Mouse (Mus musculus) midbrain, embryonic 14.5 days (tissue): ENCODE data around the gene Fndc3a. TPM values are rescaled to one million over a fixed set of nuclear protein-coding genes. Genes with fewer than 3 reads are reported as not detected.
A peak's percentile ranks its signal among the peaks of the same experiment; 100 is the strongest.

Source experiments
- ATAC-seq: fragments of 200-750 bp; cut with Nextera tagmentation; 2 replicates; pipeline ENCODE4 v1.8.0; 2017; ENCODE audit warnings: moderate number of reproducible peaks, moderate library complexity; ENCODE audit not compliant: low FRiP score, low TSS enrichment
- DNase-seq: peaks from one replicate; pipeline ENCODE4 v3.0.0-alpha.2; 2015
- H3K27ac ChIP-seq: fragments of 300-500 bp; sonication (generic); replicated peaks from 2 replicates; pipeline ENCODE4 v1.5.1; 2014; ENCODE audit warnings: mild to moderate bottlenecking, low read depth, low read length, moderate library complexity
- H3K27me3 ChIP-seq: fragments of 300-500 bp; sonication (generic); 2 replicates; pipeline ENCODE4 v1.6.1; 2014; ENCODE audit warnings: low read length, control low read depth, mixed read lengths; ENCODE audit not compliant: control insufficient read depth, insufficient read depth
- H3K36me3 ChIP-seq: fragments of 300-500 bp; sonication (generic); 2 replicates; pipeline ENCODE4 v1.6.1; 2014; ENCODE audit warnings: low read length, control low read depth; ENCODE audit not compliant: control insufficient read depth, insufficient read depth
- H3K4me1 ChIP-seq: fragments of 300-500 bp; sonication (generic); 2 replicates; pipeline ENCODE4 v1.6.1; 2014; ENCODE audit warnings: mild to moderate bottlenecking, antibody characterized with exemption, low read length, control low read depth; ENCODE audit not compliant: control insufficient read depth, insufficient read depth
- H3K4me2 ChIP-seq: fragments of 300-500 bp; sonication (generic); 2 replicates; pipeline ENCODE4 v1.6.1; 2014; ENCODE audit warnings: mild to moderate bottlenecking, low read length, moderate library complexity
- H3K4me3 ChIP-seq: fragments of 300-500 bp; sonication (generic); replicated peaks from 2 replicates; pipeline ENCODE4 v1.5.1; 2014; ENCODE audit warnings: low read depth, low read length
- H3K9ac ChIP-seq: fragments of 300-500 bp; sonication (generic); replicated peaks from 2 replicates; pipeline ENCODE4 v1.6.1; 2014; ENCODE audit warnings: mild to moderate bottlenecking, low read length, moderate library complexity
- H3K9me3 ChIP-seq: fragments of 300-500 bp; sonication (generic); 2 replicates; pipeline ENCODE4 v1.6.1; 2016; ENCODE audit warnings: low read length, control low read depth, mixed read lengths; ENCODE audit not compliant: control insufficient read depth
- WGBS: fragments of 180-500 bp; shearing (Covaris S2); extraction: QIAGEN DNeasy Blood & Tissue Kit; methylation state at CpG from one replicate; pipeline ENCODE4 v1.1.7; 2014; 5-methylcytosine and 5-hydroxymethylcytosine counted together
- polyA plus RNA-seq: library from polyadenylated mRNA; unstranded; fragments of >200 nt; fragmentation: Nextera tagmentation; extraction: Ambion mirVana; gene quantifications from 2 replicates; pipeline ENCODE4 v1.2.1, GENCODE M21; 2014

Fndc3a gene
- polyA plus RNA-seq, 1 experiment from 2014 or later, result 48.7 TPM

DNA sequence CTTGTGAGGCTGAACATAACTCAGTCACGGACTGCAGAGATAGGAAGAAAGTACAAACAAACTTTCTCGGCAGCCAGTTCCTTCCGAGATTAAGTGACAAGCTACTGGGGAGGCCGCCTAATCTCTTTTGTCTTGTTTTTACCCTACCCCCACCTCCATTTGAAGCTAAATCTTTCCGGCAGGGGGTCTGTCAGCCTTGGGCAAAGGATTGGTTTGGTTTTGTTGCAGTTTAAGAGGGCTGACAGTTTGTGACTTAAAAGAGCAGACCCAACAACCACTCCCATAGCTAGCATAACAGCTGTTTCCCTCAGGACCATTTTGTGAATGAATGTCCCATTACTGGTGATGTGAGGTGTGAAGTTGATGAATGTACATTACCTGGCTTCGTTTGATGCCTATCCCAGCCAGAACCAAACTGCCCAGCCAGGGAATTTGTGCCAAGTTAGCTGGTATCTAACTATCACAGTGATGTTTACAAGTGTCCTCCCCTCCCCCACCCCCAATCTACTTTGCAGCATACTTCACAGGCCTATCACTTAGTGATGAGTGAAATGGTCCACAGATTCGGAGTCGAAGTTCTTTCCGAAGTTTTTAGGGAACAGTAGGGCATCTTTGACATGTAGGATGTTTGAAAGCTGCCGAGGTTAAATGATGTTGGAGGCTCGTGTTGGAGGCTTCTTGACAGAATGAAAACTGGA, 202.9 kb downstream of the Fndc3a start:
- no peak overlapping the region for H3K27ac ChIP-seq
- no peaks in the 10 kb centered on the region for H3K27me3 ChIP-seq
- H3K4me1 ChIP-seq, result peaks cover 9% of the 10 kb centered on the region
- ATAC-seq, result no peak
- peak; percentile 15 for DNase-seq
- H3K4me3 ChIP-seq, result peak overlapping the region; percentile 26
- H3K4me2 ChIP-seq, result peak overlapping the region; percentile 46
- 10% methylated on average over 11 of the region's 11 CpGs for WGBS
- H3K9ac ChIP-seq, result no peak overlapping the region; the same call in 1 of the 2 replicates
- H3K9me3 ChIP-seq, result no peaks in the 10 kb centered on the region
- H3K36me3 ChIP-seq, result no peaks in the 10 kb centered on the region

DNA sequence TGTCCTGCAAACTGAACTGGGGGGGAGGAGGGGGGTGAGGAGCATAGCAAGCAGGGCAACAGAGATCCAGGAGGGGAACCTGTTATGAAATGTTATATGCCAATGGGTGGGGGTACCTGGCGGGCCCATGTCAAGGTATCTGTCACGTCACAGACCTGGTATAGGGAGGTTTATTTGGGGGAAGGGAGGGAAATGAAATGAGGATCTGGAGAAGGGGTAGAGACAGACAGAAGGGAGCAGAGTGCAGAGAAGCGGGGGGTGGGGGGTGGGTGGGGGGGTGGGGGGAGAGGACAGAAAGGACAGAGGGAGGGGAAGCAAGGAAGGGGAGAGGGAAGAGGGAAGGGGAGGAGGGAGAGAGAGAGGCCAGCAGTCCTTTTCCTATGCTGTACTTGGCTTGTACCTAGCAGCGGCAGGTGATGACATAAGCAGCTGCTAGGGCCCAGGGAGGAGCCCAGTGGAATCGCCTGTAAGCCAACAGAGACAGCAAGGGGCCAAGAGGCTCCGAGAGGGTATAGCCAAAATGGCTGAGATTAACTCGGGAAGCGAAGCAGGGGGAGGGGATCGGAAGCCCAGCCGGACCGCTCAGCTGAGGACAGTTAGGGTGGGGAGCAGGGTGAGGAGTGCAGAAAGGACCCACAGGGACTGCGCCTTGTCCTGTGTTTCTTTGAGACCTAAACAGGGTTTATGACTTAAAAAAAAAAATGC, 203.6 kb downstream of the Fndc3a start:
- peak overlapping the region; percentile 26 for H3K4me3 ChIP-seq
- H3K9ac ChIP-seq, result no peak overlapping the region; the same call in 1 of the 2 replicates
- WGBS, result 5% methylated on average over 12 of the region's 12 CpGs
- no peaks in the 10 kb centered on the region for H3K9me3 ChIP-seq
- H3K27ac ChIP-seq, result no peak overlapping the region
- H3K4me2 ChIP-seq, result peak overlapping the region; percentile 46
- peak; percentile 55; the same call in 1 of the 2 replicates for ATAC-seq
- peak; percentile 42 for DNase-seq
- H3K4me1 ChIP-seq, result peaks cover 9% of the 10 kb centered on the region
- no peaks in the 10 kb centered on the region for H3K36me3 ChIP-seq
- H3K27me3 ChIP-seq, result no peaks in the 10 kb centered on the region

DNA sequence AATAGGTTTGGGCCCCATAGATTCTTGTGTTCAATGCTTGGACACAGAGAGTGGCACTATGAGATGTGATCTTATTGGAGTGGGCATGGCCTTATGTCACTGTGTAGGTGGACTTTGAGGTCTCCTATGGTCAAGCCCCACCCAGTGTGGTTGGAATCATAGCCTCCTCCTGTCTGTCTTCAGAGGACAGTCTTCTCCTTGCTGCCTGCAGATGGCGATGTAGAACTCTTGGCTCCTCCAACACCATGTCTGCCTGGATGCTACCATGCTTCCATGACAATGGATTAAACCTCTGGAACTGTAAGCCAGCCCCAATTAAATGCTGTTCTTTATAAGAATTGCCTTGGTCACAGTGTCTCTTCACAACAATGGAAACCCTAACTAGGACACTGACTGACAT, 204.8 kb downstream of the Fndc3a start:
- H3K4me3 ChIP-seq, result no peak overlapping the region
- WGBS, result 100% methylated on average over 1 of the region's 1 CpGs

DNA sequence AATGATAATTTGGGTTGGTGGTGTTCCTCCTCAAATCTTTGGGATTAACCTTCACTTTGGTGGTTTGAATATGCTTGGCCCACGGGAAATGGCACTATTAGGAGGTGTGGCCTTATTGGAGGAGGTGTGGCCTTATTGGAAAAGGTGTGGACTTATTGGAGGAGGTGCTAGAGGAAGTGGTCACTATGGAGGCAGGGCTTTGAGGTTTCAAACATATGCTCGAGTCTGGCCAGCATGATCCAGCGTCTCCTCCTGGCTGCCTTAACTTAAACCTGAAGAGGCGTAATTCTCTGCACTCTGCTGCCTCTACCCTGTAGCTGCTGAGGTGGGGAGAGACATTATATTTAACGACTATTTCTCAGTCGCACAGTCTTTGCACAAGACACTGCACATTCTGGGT, 206.6 kb downstream of the Fndc3a start:
- Histone ChIP-seq H3K27me3 (no peaks in the 10 kb centered on the region), H3K4me2 (no peak overlapping the region), H3K36me3 (no peaks in the 10 kb centered on the region), H3K4me3 (no peak overlapping the region), H3K9ac (no peak overlapping the region), H3K9me3 (no peaks in the 10 kb centered on the region), H3K27ac (no peak overlapping the region), H3K4me1 (peaks cover 9% of the 10 kb centered on the region)
- DNase-seq, result no peak
- ATAC-seq, result no peak
- 49% methylated on average over 6 of the region's 6 CpGs for WGBS

More for the DNA sequence above, 204.8 kb downstream of the Fndc3a start:
- H3K9me3 ChIP-seq, result no peaks in the 10 kb centered on the region
- H3K4me2 ChIP-seq, result no peak overlapping the region
- H3K27ac ChIP-seq, result no peak overlapping the region
- peaks cover 9% of the 10 kb centered on the region for H3K4me1 ChIP-seq
- H3K9ac ChIP-seq, result no peak overlapping the region
- DNase-seq (no peak), ATAC-seq (no peak)
- no peaks in the 10 kb centered on the region for H3K36me3 ChIP-seq
- no peaks in the 10 kb centered on the region for H3K27me3 ChIP-seq

DNA sequence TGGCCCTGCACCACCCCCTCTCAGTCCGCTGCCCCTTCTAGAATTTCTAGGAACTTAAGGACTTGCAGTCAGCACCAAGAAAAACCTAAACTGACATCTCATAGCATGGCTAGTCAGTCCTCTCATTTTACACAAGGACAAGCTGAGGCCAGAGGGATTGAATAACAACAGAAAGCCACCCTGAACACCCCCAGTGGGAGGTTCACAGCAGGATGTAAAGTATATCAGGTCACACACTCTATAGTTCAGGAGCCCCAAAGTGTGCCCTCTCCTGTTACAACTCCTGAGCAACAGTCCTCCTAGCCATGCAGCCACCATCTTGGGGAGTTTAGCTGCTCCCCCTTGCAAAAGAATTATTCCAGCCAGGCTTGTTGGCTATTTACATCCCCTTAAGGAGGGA, 216.0 kb downstream of the Fndc3a start:
- no peaks in the 10 kb centered on the region for H3K4me1 ChIP-seq
- no peak for ATAC-seq
- H3K9ac ChIP-seq, result no peak overlapping the region
- no peaks in the 10 kb centered on the region for H3K27me3 ChIP-seq
- 72% methylated on average over 1 of the region's 1 CpGs for WGBS
- DNase-seq, result no peak
- no peaks in the 10 kb centered on the region for H3K9me3 ChIP-seq
- H3K27ac ChIP-seq, result no peak overlapping the region
- H3K4me3 ChIP-seq, result no peak overlapping the region
- H3K4me2 ChIP-seq, result no peak overlapping the region
- no peaks in the 10 kb centered on the region for H3K36me3 ChIP-seq

DNA sequence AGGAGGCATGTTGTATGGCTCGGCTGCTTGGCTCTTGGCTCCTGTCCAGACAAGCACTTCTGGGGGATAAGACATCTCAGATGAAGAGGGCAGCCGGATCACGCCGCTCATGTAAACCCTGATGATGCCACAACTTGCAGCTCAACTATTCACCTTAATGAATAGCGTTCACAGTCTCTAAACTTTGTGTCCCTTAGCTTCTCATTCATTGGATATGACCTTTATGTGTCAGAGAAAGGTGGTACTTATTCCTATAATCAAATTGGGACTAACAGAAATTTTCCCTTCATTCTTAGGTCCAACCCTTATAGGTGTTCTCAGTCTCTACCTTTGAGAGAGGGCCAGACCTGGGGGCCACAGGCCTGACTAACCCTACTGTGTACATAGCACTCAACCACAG, 218.1 kb downstream of the Fndc3a start, which contains the start of gene Gm9195:
TSS of gene Gm9195 (minus strand) at position 101 of the 400 bp plus-strand sequence.
- no peak for DNase-seq
- Histone ChIP-seq H3K4me3 (no peak within 1 kb of the TSS), H3K36me3 (no peaks in the 10 kb centered on the region), H3K9me3 (no peaks in the 10 kb centered on the region), H3K9ac (no peak within 1 kb of the TSS), H3K4me2 (no peak within 1 kb of the TSS), H3K4me1 (no peaks in the 10 kb centered on the region), H3K27me3 (no peaks in the 10 kb centered on the region), H3K27ac (no peak within 1 kb of the TSS)
- no peak for ATAC-seq
- 83% methylated on average over 5 of the region's 5 CpGs for WGBS

DNA sequence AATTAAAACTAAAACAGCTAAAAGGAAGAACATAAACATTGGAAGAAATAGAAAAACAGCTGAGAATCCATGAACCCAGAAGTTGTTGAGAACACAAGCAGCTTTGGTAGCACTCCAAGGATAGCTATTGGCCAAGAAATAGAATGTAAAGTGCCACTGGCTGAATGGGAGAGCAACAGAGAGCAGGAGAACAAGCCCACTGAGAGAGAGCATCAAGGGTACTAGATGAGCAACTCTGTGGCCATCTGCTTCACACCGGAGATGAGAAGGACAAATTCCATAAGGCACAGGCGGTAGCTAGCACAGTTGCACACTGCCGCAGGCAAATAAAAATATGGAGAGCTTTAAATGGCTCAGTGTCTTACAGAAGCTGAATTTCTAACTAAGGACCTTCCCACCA, 219.4 kb downstream of the Fndc3a start:
- Histone ChIP-seq H3K36me3 (no peaks in the 10 kb centered on the region), H3K4me2 (no peak overlapping the region), H3K27me3 (no peaks in the 10 kb centered on the region), H3K9me3 (no peaks in the 10 kb centered on the region), H3K4me1 (no peaks in the 10 kb centered on the region), H3K9ac (no peak overlapping the region), H3K4me3 (no peak overlapping the region), H3K27ac (no peak overlapping the region)
- no peak for DNase-seq
- ATAC-seq, result no peak
- 95% methylated on average over 3 of the region's 3 CpGs for WGBS
